Mouse (Mus musculus): Measurements from ENCODE around the gene Btbd8.

GRCm38 (mm10) chr5:107547955-107548354 is 110.2 kb downstream of the Btbd8 start:
- TF ChIP-seq POLR2A (IDR thresholded peaks at IDR 0.05; ENCODE audit: insufficient read depth, low read length): no peak
- TF ChIP-seq CTCF (IDR thresholded peaks at IDR 0.05; ENCODE audit: low read depth, low read length): no peak
